Mouse (Mus musculus) CH12.LX (cell line): ENCODE data around the gene Map2. TPM values are rescaled to one million over a fixed set of nuclear protein-coding genes. Genes with fewer than 3 reads are reported as not detected.

Source experiments
- DNase-seq: peaks from one replicate; pipeline ENCODE4 v3.0.0-alpha.2; 2013; ENCODE audit errors: extremely low read depth
- H3K27ac ChIP-seq: 2 replicates; pipeline ENCODE4 v1.5.1; 2012; ENCODE audit warnings: low read depth, mild to moderate bottlenecking, control low read depth, moderate library complexity; ENCODE audit not compliant: insufficient read depth
- H3K27me3 ChIP-seq: replicated peaks from 2 replicates; pipeline ENCODE3; 2012; ENCODE audit warnings: inconsistent platforms
- H3K36me3 ChIP-seq, 2 experiments: replicated peaks in 1 of 2; 2 replicates each; pipeline versions ENCODE3 to v1.6.1; 2012; ENCODE audit warnings: inconsistent platforms in 1 of 2, low read length in 1 of 2, mild to moderate bottlenecking in 1 of 2, mixed read lengths in 1 of 2, moderate library complexity in 1 of 2; ENCODE audit not compliant: control insufficient read depth in 1 of 2, insufficient read depth in 1 of 2
- H3K4me1 ChIP-seq, 2 experiments: 2 replicates each; pipeline ENCODE4 v1.6.1; 2012; ENCODE audit warnings: inconsistent platforms in 1 of 2, moderate library complexity in 1 of 2; ENCODE audit not compliant: insufficient read depth in 2 of 2, control insufficient read depth in 1 of 2
- H3K4me2 ChIP-seq: 2 replicates; pipeline ENCODE4 v1.6.1; 2012; ENCODE audit warnings: low read depth, mild to moderate bottlenecking, control low read depth; ENCODE audit not compliant: poor library complexity, insufficient read depth, severe bottlenecking
- H3K4me3 ChIP-seq, 3 experiments: fragments of 150-350 bp in 1 of 3; sonication (generic) in 1 of 3; replicated peaks in 1 of 3; 2 replicates each; pipeline versions ENCODE3 to v1.5.1; 2011 to 2012; ENCODE audit warnings: low read depth in 2 of 3, low read length in 2 of 3, mild to moderate bottlenecking in 2 of 3, moderate library complexity in 2 of 3, control low read depth in 1 of 3, improper control_type of control experiment in 1 of 3, inconsistent platforms in 1 of 3, mixed read lengths in 1 of 3; ENCODE audit not compliant: poor library complexity in 1 of 3
- H3K79me2 ChIP-seq: replicated peaks from 2 replicates; pipeline ENCODE4 v1.6.1; 2012; ENCODE audit warnings: mild to moderate bottlenecking, moderate library complexity; ENCODE audit not compliant: control insufficient read depth, poor library complexity, insufficient read depth, severe bottlenecking; ENCODE audit errors: extremely low read depth
- H3K9ac ChIP-seq: 2 replicates; pipeline ENCODE4 v1.6.1; 2012; ENCODE audit warnings: low read depth, mild to moderate bottlenecking, control low read depth, moderate library complexity; ENCODE audit not compliant: insufficient read depth
- H3K9me3 ChIP-seq: replicated peaks from 2 replicates; pipeline ENCODE3; 2012; ENCODE audit warnings: low read length, inconsistent platforms, mixed read lengths
- BHLHE40 ChIP-seq: IDR thresholded peaks from 2 replicates; pipeline ENCODE4 v1.6.1; 2011; ENCODE audit warnings: mild to moderate bottlenecking, low read depth, low read length, improper control_type of control experiment
- CHD2 ChIP-seq: IDR thresholded peaks from 2 replicates; pipeline ENCODE4 v1.6.1; 2011; ENCODE audit warnings: low read length, improper control_type of control experiment
- CTCF ChIP-seq, 2 experiments: IDR thresholded peaks in 1 of 2; conservative IDR thresholded peaks in 1 of 2; 2 replicates each; pipeline ENCODE4 v1.5.1; 2011 to 2012; ENCODE audit warnings: low read depth in 2 of 2, low read length in 2 of 2, improper control_type of control experiment in 1 of 2, inconsistent platforms in 1 of 2, mild to moderate bottlenecking in 1 of 2, moderate library complexity in 1 of 2
- ELF1 ChIP-seq: IDR thresholded peaks from 2 replicates; pipeline ENCODE4 v1.6.1; 2014; ENCODE audit warnings: low read depth, mild to moderate bottlenecking, inconsistent platforms, low read length, improper control_type of control experiment
- EP300 ChIP-seq: IDR thresholded peaks from 2 replicates; pipeline ENCODE4 v1.6.1; 2011; ENCODE audit warnings: low read length, improper control_type of control experiment
- IRF4 ChIP-seq: IDR thresholded peaks from 2 replicates; pipeline ENCODE4 v1.6.1; 2014; ENCODE audit warnings: low read depth, mild to moderate bottlenecking, inconsistent platforms, low read length, improper control_type of control experiment
- JUN ChIP-seq: IDR thresholded peaks from 2 replicates; pipeline ENCODE4 v1.6.1; 2011; ENCODE audit warnings: low read depth, mild to moderate bottlenecking, low read length, improper control_type of control experiment, moderate library complexity; ENCODE audit not compliant: insufficient read depth
- KAT2A ChIP-seq: IDR thresholded peaks from 2 replicates; pipeline ENCODE4 v1.6.1; 2012; ENCODE audit warnings: low read length, improper control_type of control experiment, inconsistent platforms; ENCODE audit not compliant: insufficient replicate concordance
- MAFK ChIP-seq: IDR thresholded peaks from 2 replicates; pipeline ENCODE4 v1.6.1; 2011; ENCODE audit warnings: low read length, improper control_type of control experiment; ENCODE audit not compliant: insufficient replicate concordance
- MAX ChIP-seq: IDR thresholded peaks from 2 replicates; pipeline ENCODE4 v1.6.1; 2011; ENCODE audit warnings: low read length, improper control_type of control experiment
- MAZ ChIP-seq: IDR thresholded peaks from 2 replicates; pipeline ENCODE4 v1.6.1; 2012; ENCODE audit warnings: low read depth, mild to moderate bottlenecking, inconsistent platforms, low read length, improper control_type of control experiment, moderate library complexity
- MXI1 ChIP-seq: IDR thresholded peaks from 2 replicates; pipeline ENCODE4 v1.6.1; 2011; ENCODE audit warnings: mild to moderate bottlenecking, low read depth, low read length, improper control_type of control experiment
- MYC ChIP-seq: IDR thresholded peaks from 2 replicates; pipeline ENCODE4 v1.6.1; 2011; ENCODE audit warnings: low read depth, mild to moderate bottlenecking, improper control_type of control experiment, low read length
- NRF1 ChIP-seq: IDR thresholded peaks from 2 replicates; pipeline ENCODE4 v1.6.1; 2014; ENCODE audit warnings: low read depth, mild to moderate bottlenecking, inconsistent platforms, low read length, improper control_type of control experiment, moderate library complexity
- PAX5 ChIP-seq: IDR thresholded peaks from 2 replicates; pipeline ENCODE4 v1.6.1; 2012; ENCODE audit warnings: low read length, inconsistent platforms, mixed read lengths
- RAD21 ChIP-seq: IDR thresholded peaks from 2 replicates; pipeline ENCODE4 v1.6.1; 2011; ENCODE audit warnings: low read depth, mild to moderate bottlenecking, low read length, improper control_type of control experiment, moderate library complexity
- SIN3A ChIP-seq: IDR thresholded peaks from 2 replicates; pipeline ENCODE4 v1.6.1; 2012; ENCODE audit warnings: low read length, improper control_type of control experiment, inconsistent platforms
- TBP ChIP-seq: conservative IDR thresholded peaks from 2 replicates; pipeline ENCODE4 v1.6.1; 2011; ENCODE audit warnings: low read depth, low read length, improper control_type of control experiment
- TCF12 ChIP-seq: IDR thresholded peaks from 2 replicates; pipeline ENCODE4 v1.6.1; 2014; ENCODE audit warnings: low read depth, mild to moderate bottlenecking, inconsistent platforms, low read length, improper control_type of control experiment
- UBTF ChIP-seq: IDR thresholded peaks from 2 replicates; pipeline ENCODE4 v1.6.1; 2012; ENCODE audit warnings: low read depth, mild to moderate bottlenecking, inconsistent platforms, low read length, improper control_type of control experiment, moderate library complexity
- USF2 ChIP-seq: conservative IDR thresholded peaks from 2 replicates; pipeline ENCODE4 v1.6.1; 2011; ENCODE audit warnings: low read depth, low read length, improper control_type of control experiment
- ZKSCAN1 ChIP-seq: IDR thresholded peaks from 2 replicates; pipeline ENCODE4 v1.6.1; 2012; ENCODE audit warnings: low read depth, inconsistent platforms, low read length, improper control_type of control experiment, borderline replicate concordance
- ZNF384 ChIP-seq: IDR thresholded peaks from 2 replicates; pipeline ENCODE4 v1.6.1; 2012; ENCODE audit warnings: low read depth, low read length, improper control_type of control experiment, inconsistent platforms
- dilution Hi-C: fragments of 300-500 bp; cut with MboI; formaldehyde crosslinking; loops from 2 replicates; pipeline ENCODE4 v1.14.3; 2020; ENCODE audit warnings: low sequenced_read_pairs; ENCODE audit not compliant: extremely low pct_unique_long_range_greater_than_20kb, extremely low pct_ligation_motif_present
- in situ Hi-C: fragments of 300-500 bp; cut with MboI; formaldehyde crosslinking; loops from 3 replicates; pipeline ENCODE4 v1.14.3; 2019; ENCODE audit warnings: low sequenced_read_pairs, low pct_ligation_motif_present, low pct_unique_long_range_greater_than_20kb, mixed read lengths
- polyA plus RNA-seq: library from polyadenylated mRNA; unstranded; fragments of >175 nt; gene quantifications from 2 replicates; pipeline ENCODE4 v1.2.1, GENCODE M21; 2012; ENCODE audit warnings: low read depth; ENCODE audit not compliant: insufficient read length
- total RNA-seq, 2 experiments: library from RNA; depleted of rRNA; stranded (reverse); fragments of 300-350 nt in 1 of 2; fragments of >200 nt in 1 of 2; gene quantifications; 2 replicates each; pipeline ENCODE4 v1.2.3; 2012 to 2014

Map2 gene
- total and polyA plus RNA-seq, 3 experiments = 1.5 to 6.5 (median 5.9) TPM

GRCm38 (mm10) chr1:66335724-66336284 is 160.7 kb downstream of the Map2 start:
- H3K9ac ChIP-seq = no peak overlapping the region
- TF ChIP-seq ZKSCAN1 (no peak), EP300 (no peak), BHLHE40 (no peak), MXI1 (no peak), CTCF (conservative IDR thresholded peaks at IDR 0.05 in 1 of 2, IDR thresholded peaks at IDR 0.05 in 1 of 2; ENCODE audit: low read depth in 2 of 2, low read length in 2 of 2) (no peak), NRF1 (no peak), MAFK (no peak), CHD2 (no peak), TCF12 (no peak), USF2 (no peak), UBTF (no peak), IRF4 (no peak), SIN3A (no peak), ZNF384 (no peak), PAX5 (no peak), RAD21 (no peak), KAT2A (no peak), MAZ (no peak), TBP (no peak)
- dilution Hi-C loops (no loop called here), in situ Hi-C loops (no loop called here)
- no peaks in the 10 kb centered on the region for H3K9me3 ChIP-seq
- no peak for DNase-seq
- H3K36me3 ChIP-seq = no peaks in the 10 kb centered on the region
- no peak overlapping the region for H3K4me2 ChIP-seq
- H3K79me2 ChIP-seq = no peaks in the 10 kb centered on the region
- no peak overlapping the region for H3K27ac ChIP-seq
- H3K4me3 ChIP-seq = no peak overlapping the region
- H3K4me1 ChIP-seq = no peaks in the 10 kb centered on the region
- no peaks in the 10 kb centered on the region for H3K27me3 ChIP-seq

DNA sequence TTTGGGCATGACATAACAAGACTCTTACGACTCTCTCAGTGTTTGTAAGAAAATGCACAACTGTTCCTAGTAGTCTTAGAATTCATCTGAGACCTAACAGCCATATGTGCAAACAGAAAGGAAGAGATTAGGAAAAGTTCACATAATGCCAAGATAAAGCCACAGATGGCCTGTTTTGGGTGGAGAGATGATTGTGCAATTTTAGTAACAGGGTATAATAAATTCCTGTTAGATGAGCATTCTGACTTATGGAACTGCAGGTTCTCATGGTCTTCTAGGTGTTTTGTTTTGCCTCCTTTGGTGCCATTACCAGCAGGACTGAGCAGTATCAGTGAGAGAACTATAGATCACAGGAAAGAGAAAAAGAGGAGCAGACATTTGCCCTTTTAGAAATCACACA is 164.1 kb downstream of the Map2 start:
- Histone ChIP-seq H3K9me3 (no peaks in the 10 kb centered on the region), H3K4me2 (no peak overlapping the region), H3K4me3 (no peak overlapping the region), H3K4me1 (no peaks in the 10 kb centered on the region), H3K27ac (no peak overlapping the region), H3K27me3 (no peaks in the 10 kb centered on the region), H3K79me2 (no peaks in the 10 kb centered on the region), H3K36me3 (no peaks in the 10 kb centered on the region), H3K9ac (no peak overlapping the region)
- in situ Hi-C loops = no loop called here
- DNase-seq = no peak
- dilution Hi-C loops = no loop called here
- no peak for TF ChIP-seq ZNF384
- no peak for TF ChIP-seq SIN3A
- TF ChIP-seq ELF1 = no peak
- no peak for TF ChIP-seq JUN
- TF ChIP-seq RAD21 = no peak
- TF ChIP-seq MYC = no peak
- no peak for TF ChIP-seq CHD2
- TF ChIP-seq MAX = no peak
- TF ChIP-seq PAX5 = no peak
- no peak for TF ChIP-seq KAT2A
- TF ChIP-seq, all 38 proteins: peak for 0
